ENCODE assay signal across 22 mouse cellular contexts in the genomic region with DNA sequence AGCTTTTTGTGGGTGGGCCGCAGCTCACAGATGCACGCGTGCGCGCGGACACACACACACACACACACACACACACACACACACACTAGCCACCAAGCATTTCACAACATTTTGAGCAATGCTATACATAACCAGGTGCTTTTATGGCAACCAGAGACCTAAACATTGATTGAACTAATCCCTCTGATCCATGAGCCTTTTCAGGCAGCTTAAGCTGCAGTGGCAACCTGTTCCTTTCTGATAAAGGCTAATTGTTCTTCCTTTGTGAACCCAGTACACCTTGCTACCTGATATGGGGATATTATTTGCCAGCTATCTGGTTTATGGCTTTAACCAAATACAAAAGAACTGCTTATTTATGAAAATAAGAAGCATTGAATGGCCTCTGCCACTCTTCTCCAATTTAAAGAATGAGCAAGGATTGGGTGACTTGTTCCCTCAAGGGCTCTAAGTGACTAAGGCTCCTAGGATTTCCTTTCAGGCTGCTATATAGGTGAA.
DNase-seq lines count a peak whose midpoint lies in the region; ATAC-seq lines count a peak whose summit lies in the region.
"Had no signal": no experiment of that assay in that cellular context is flagged by ENCODE, and none has a peak within 500 bp of the region (broad histone marks: within the 10 kb centered on the region; RNA-seq: fewer than 3 reads in every experiment).

No protein-coding gene starts in this region.

- H3K4me3 ChIP-seq in embryonic facial prominence, embryonic 11.5 days (ENCODE audit: low read depth, low read length), result no peak overlapping the region
- no peak overlapping the region for H3K4me3 ChIP-seq in embryonic facial prominence, embryonic 10.5 days
- no peak overlapping the region for H3K4me3 ChIP-seq in embryonic facial prominence, embryonic 12.5 days
- no peak overlapping the region for H3K4me3 ChIP-seq in embryonic facial prominence, embryonic 15.5 days (replicated peaks)
- H3K4me3 ChIP-seq: forebrain, embryonic 13.5 days; forebrain, embryonic 15.5 days had no signal

- no peaks in the 10 kb centered on the region for H3K36me3 ChIP-seq in embryonic facial prominence, embryonic 11.5 days (replicated peaks; ENCODE audit: control insufficient read depth, insufficient read depth, low read depth, low read length)
- H3K36me3 ChIP-seq in embryonic facial prominence, embryonic 10.5 days (replicated peaks), result no peaks in the 10 kb centered on the region
- H3K36me3 ChIP-seq in embryonic facial prominence, embryonic 12.5 days, result no peaks in the 10 kb centered on the region
- no peaks in the 10 kb centered on the region for H3K36me3 ChIP-seq in embryonic facial prominence, embryonic 15.5 days
- H3K36me3 ChIP-seq: forebrain, embryonic 15.5 days; G1E had no signal

- H3K9me3 ChIP-seq in embryonic facial prominence, embryonic 11.5 days (replicated peaks; ENCODE audit: control insufficient read depth, low read length), result no peaks in the 10 kb centered on the region
- H3K9me3 ChIP-seq in embryonic facial prominence, embryonic 10.5 days, result no peaks in the 10 kb centered on the region
- no peaks in the 10 kb centered on the region for H3K9me3 ChIP-seq in embryonic facial prominence, embryonic 12.5 days
- no peaks in the 10 kb centered on the region for H3K9me3 ChIP-seq in embryonic facial prominence, embryonic 15.5 days (replicated peaks)
- H3K9me3 ChIP-seq: forebrain, embryonic 13.5 days; forebrain, embryonic 15.5 days; G1E had no signal

- no peaks in the 10 kb centered on the region for H3K4me1 ChIP-seq in embryonic facial prominence, embryonic 11.5 days (ENCODE audit: control insufficient read depth, insufficient read depth, low read length)
- no peaks in the 10 kb centered on the region for H3K4me1 ChIP-seq in embryonic facial prominence, embryonic 10.5 days
- H3K4me1 ChIP-seq in embryonic facial prominence, embryonic 12.5 days, result no peaks in the 10 kb centered on the region
- H3K4me1 ChIP-seq in embryonic facial prominence, embryonic 15.5 days, result no peaks in the 10 kb centered on the region
- H3K4me1 ChIP-seq: forebrain, embryonic 13.5 days; forebrain, embryonic 15.5 days had no signal

- H3K9ac ChIP-seq in embryonic facial prominence, embryonic 11.5 days (replicated peaks; ENCODE audit: low read length), result no peak overlapping the region
- no peak overlapping the region for H3K9ac ChIP-seq in embryonic facial prominence, embryonic 12.5 days
- H3K9ac ChIP-seq in embryonic facial prominence, embryonic 15.5 days, result no peak overlapping the region
- H3K9ac ChIP-seq: forebrain, embryonic 13.5 days; forebrain, embryonic 15.5 days; forebrain, postnatal 0 days had no signal

- no peak overlapping the region for H3K4me2 ChIP-seq in embryonic facial prominence, embryonic 11.5 days (ENCODE audit: low read depth, low read length)
- H3K4me2 ChIP-seq in embryonic facial prominence, embryonic 12.5 days (replicated peaks), result no peak overlapping the region
- no peak overlapping the region for H3K4me2 ChIP-seq in embryonic facial prominence, embryonic 15.5 days (replicated peaks)
- H3K4me2 ChIP-seq: forebrain, embryonic 13.5 days; forebrain, embryonic 15.5 days had no signal

- WGBS in embryonic facial prominence, embryonic 11.5 days, result 92% methylated on average over 6 of the region's 6 CpGs
- 90% methylated on average over 6 of the region's 6 CpGs for WGBS in embryonic facial prominence, embryonic 10.5 days
- 99% methylated on average over 6 of the region's 6 CpGs for WGBS in embryonic facial prominence, embryonic 12.5 days
- WGBS in embryonic facial prominence, embryonic 15.5 days, result 97% methylated on average over 6 of the region's 6 CpGs

- peak; percentile 59 for ATAC-seq in embryonic facial prominence, embryonic 11.5 days (replicated peaks; ENCODE audit: insufficient number of reproducible peaks, low FRiP score, low TSS enrichment, low read depth)
- 0 out of 2 replicates have a peak, but pooled peaks have one; percentile 15 for ATAC-seq in embryonic facial prominence, embryonic 12.5 days (ENCODE audit: insufficient number of reproducible peaks, insufficient read depth, low FRiP score, low TSS enrichment)
- ATAC-seq in embryonic facial prominence, embryonic 15.5 days (ENCODE audit: insufficient number of reproducible peaks, low FRiP score, low TSS enrichment, low read depth), result peak; percentile 39; the same call in 1 of the 2 replicates
- ATAC-seq: CD4-positive, CD25-positive, alpha-beta regulatory T cell, adult 4 months; forebrain, embryonic 13.5 days; forebrain, embryonic 15.5 days; forebrain, postnatal 0 days had no signal

- no peak overlapping the region for H3K27ac ChIP-seq in embryonic facial prominence, embryonic 11.5 days (replicated peaks; ENCODE audit: low read depth, low read length)
- no peak overlapping the region for H3K27ac ChIP-seq in embryonic facial prominence, embryonic 10.5 days (replicated peaks)
- no peak overlapping the region for H3K27ac ChIP-seq in embryonic facial prominence, embryonic 12.5 days
- no peak overlapping the region for H3K27ac ChIP-seq in embryonic facial prominence, embryonic 15.5 days (replicated peaks)
- H3K27ac ChIP-seq: forebrain, embryonic 13.5 days; forebrain, embryonic 15.5 days had no signal

- no peaks in the 10 kb centered on the region for H3K27me3 ChIP-seq in embryonic facial prominence, embryonic 11.5 days (ENCODE audit: control insufficient read depth, insufficient read depth, low read length)
- no peaks in the 10 kb centered on the region for H3K27me3 ChIP-seq in embryonic facial prominence, embryonic 10.5 days (replicated peaks; ENCODE audit: low read depth, poor library complexity, severe bottlenecking)
- no peaks in the 10 kb centered on the region for H3K27me3 ChIP-seq in embryonic facial prominence, embryonic 12.5 days
- no peaks in the 10 kb centered on the region for H3K27me3 ChIP-seq in embryonic facial prominence, embryonic 15.5 days
- H3K27me3 ChIP-seq: CH12.LX; forebrain, embryonic 15.5 days had no signal

- no peak for DNase-seq in embryonic facial prominence, embryonic 11.5 days (ENCODE audit: low spot score)
- no peak for DNase-seq in embryonic facial prominence, embryonic 10.5 days (ENCODE audit: low spot score)
- DNase-seq in spleen, postnatal 36 days (ENCODE audit: low spot score in 2 of 2), result no peak
- DNase-seq: adrenal gland, adult 2 months; adrenal gland, postnatal 10 days; adrenal gland, postnatal 25 days; B cell, adult 2 months; cerebellum, adult 11 months; cerebellum, adult 18-20 months; cerebellum, adult 8-10 months; cerebellum, adult 9-11 months; cerebellum, postnatal 14 days; cerebellum, postnatal 36 days; embryo, embryonic 11 days; forebrain, postnatal 0 days had no signal
